Mouse (Mus musculus): ENCODE data around the gene Col15a1.

The Col15a1 gene

GRCm38 (mm10) chr4:47349759-47350158 lies 141.8 kb downstream of the Col15a1 start:
- DNase-seq (ENCODE audit: low read depth, low spot score) = peak; percentile 40

- peak; percentile 83 for DNase-seq (ENCODE audit: low read depth, low spot score)
These were observed 143.6 kb downstream of the Col15a1 start for GRCm38 (mm10) chr4:47351386-47352049.

- DNase-seq (ENCODE audit: low read depth, low spot score) = peak; percentile 92
These were observed 144.2 kb downstream of the Col15a1 start for GRCm38 (mm10) chr4:47352061-47352661.

- DNase-seq (ENCODE audit: low read depth, low spot score) = peak; percentile 95
These were observed 144.9 kb downstream of the Col15a1 start, which contains the start of gene Tgfbr1 for GRCm38 (mm10) chr4:47352803-47353388. TSS of gene Tgfbr1 (plus strand) at chr4:47353222.

GRCm38 (mm10) chr4:47353416-47354111 lies 145.6 kb downstream of the Col15a1 start:
- DNase-seq (ENCODE audit: low read depth, low spot score) = peak; percentile 38

- DNase-seq (ENCODE audit: low read depth, low spot score) = no peak
These were observed 146.3 kb downstream of the Col15a1 start for GRCm38 (mm10) chr4:47354304-47354703.

GRCm38 (mm10) chr4:47362662-47363061 lies 154.7 kb downstream of the Col15a1 start:
- no peak for DNase-seq (ENCODE audit: low read depth, low spot score)

Measured in brain, adult 2 months (tissue).